Mouse (Mus musculus) skeletal muscle tissue, postnatal 0 days (tissue): ENCODE data around the gene Gm5725. TPM values are rescaled to one million over a fixed set of nuclear protein-coding genes. Genes with fewer than 3 reads are reported as not detected.

Experiments
- polyA plus RNA-seq: library from polyadenylated mRNA; unstranded; fragments of >200 nt; fragmentation: Nextera tagmentation; extraction: Ambion mirVana; gene quantifications from 2 replicates; pipeline ENCODE4 v1.2.1, GENCODE M21; 2015

Gm5725 gene
- polyA plus RNA-seq, result not detected in 2 replicates

DNA sequence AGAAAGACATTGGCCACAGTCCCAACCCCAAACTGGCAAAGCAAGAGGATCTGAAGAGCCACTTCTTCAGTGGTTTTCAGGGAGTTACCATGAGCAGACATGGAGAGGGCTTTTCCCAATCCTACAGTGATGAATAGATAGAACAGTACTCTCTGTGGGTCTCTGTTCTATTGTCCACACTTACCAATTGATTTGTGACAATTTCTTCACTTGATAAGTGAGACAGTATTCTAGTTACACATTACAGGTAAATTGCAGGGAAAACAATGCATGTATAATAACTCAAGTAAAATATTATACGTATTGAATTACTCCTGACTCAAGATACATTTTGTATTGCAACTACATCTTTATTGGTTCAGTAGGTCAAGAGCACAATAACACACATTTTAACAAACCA, at the start of gene Gm5725:
Gene Gm5725, minus strand, starts transcription at position 101 of the 400 bp plus-strand sequence.

DNA sequence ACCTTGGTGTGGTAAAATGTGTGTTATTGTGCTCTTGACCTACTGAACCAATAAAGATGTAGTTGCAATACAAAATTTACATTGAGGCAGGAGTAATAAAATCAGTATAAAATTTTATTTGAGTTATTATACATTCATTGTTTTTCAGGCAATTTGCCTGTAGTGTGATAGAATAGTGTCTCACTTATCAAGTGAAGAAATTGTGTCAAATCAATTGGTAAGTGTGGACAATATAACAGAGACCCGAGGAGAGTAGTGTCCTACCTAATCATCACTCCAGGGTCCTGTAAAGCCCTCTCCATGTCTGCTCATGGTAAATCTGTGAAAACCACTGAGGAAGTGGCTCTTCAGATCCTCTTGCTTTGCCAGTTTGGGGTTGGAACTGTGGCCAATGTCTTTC, 12.0 kb downstream of the Gm5725 start, which contains the start of gene Vmn1r135:
Gene Vmn1r135, plus strand, starts transcription at position 301 of the 400 bp plus-strand sequence.

DNA sequence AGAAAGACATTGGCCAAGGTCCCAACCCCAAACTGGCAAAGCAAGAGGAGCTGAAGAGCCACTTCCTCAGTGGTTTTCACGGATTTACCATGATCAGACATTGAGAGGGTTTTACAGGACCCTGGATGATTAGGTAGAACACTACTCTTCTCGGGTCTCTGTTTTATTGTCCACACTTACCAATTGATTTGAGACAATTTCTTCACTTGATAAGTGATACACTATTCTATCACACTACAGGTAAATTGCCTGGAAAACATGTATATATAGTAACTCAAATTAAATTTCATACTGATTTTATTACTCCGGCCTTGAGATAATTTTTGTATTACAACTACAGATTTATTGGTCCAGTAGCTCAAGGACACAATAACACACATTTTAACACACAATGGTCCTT, 47.4 kb downstream of the Gm5725 start, which contains the start of gene Gm4177:
Gene Gm4177, minus strand, starts transcription at position 101 of the 400 bp plus-strand sequence.

Other genes with a start within 250 kb of the Gm5725 start
- gene Vmn1r132, start 230.2 kb downstream of the Gm5725 start, polyA plus RNA-seq, result not detected in 2 replicates
- not detected in 2 replicates for gene Gm4175, start 82.8 kb downstream of the Gm5725 start, polyA plus RNA-seq
- gene Gm4177, start 47.5 kb downstream of the Gm5725 start, polyA plus RNA-seq, result not detected in 2 replicates
- gene Vmn1r135, start 11.9 kb downstream of the Gm5725 start, polyA plus RNA-seq, result not detected in 2 replicates
- not detected in 2 replicates for gene Gm5891, start 77.0 kb upstream of the Gm5725 start, polyA plus RNA-seq
- not detected in 2 replicates for gene Vmn1r137, start 150.3 kb upstream of the Gm5725 start, polyA plus RNA-seq
- gene Vmn1r138, start 184.6 kb upstream of the Gm5725 start, polyA plus RNA-seq, result not detected in 2 replicates
- gene Gm6176, start 212.0 kb upstream of the Gm5725 start, polyA plus RNA-seq, result not detected in 2 replicates
- not detected in 2 replicates for gene Vmn1r139, start 224.8 kb upstream of the Gm5725 start, polyA plus RNA-seq